Mouse (Mus musculus) brain, embryonic 14.5 days (tissue): ENCODE results near the gene Egln1. TPM values are rescaled to one million over a fixed set of nuclear protein-coding genes. Genes with fewer than 3 reads are reported as not detected.

Source experiments
- DNase-seq: peaks from one replicate; pipeline ENCODE4 v3.0.0-alpha.2; 2011; ENCODE audit warnings: low read depth
- CTCF ChIP-seq: fragments of 200-500 bp; IDR thresholded peaks from 2 replicates; pipeline ENCODE4 v1.5.1; 2012; ENCODE audit warnings: inconsistent platforms, mild to moderate bottlenecking, moderate library complexity, borderline replicate concordance; ENCODE audit not compliant: insufficient read depth, insufficient read length; ENCODE audit errors: extremely low read depth
- POLR2A ChIP-seq: fragments of 200-500 bp; IDR thresholded peaks from 2 replicates; pipeline ENCODE4 v1.6.1; 2012; ENCODE audit warnings: mild to moderate bottlenecking, inconsistent platforms, borderline replicate concordance; ENCODE audit not compliant: poor library complexity, insufficient read depth, insufficient read length, severe bottlenecking; ENCODE audit errors: extremely low read depth
- polyA plus RNA-seq: library from polyadenylated mRNA; depleted of rRNA; stranded (reverse); fragments of >200 nt; gene quantifications from 2 replicates; pipeline ENCODE4 v1.2.3, GENCODE M21; 2012

Gene Egln1
- polyA plus RNA-seq, 1 experiment, result 58.9 TPM

GRCm38 (mm10) chr8:124922490-124923089 lies 26.5 kb downstream of the Egln1 start:
- DNase-seq, result no peak
- no peak for TF ChIP-seq POLR2A
- TF ChIP-seq CTCF, result no peak

- no peak for DNase-seq
- TF ChIP-seq POLR2A (no peak), CTCF (no peak)
Observed at GRCm38 (mm10) chr8:124921369-124922279, 27.5 kb downstream of the Egln1 start.

GRCm38 (mm10) chr8:124917741-124918484 lies 31.2 kb downstream of the Egln1 start:
- TF ChIP-seq CTCF (no peak), POLR2A (no peak)
- DNase-seq, result no peak

- TF ChIP-seq POLR2A (no peak), CTCF (no peak)
- DNase-seq, result no peak
Observed at GRCm38 (mm10) chr8:124914061-124914460, 35.1 kb downstream of the Egln1 start.

- TF ChIP-seq POLR2A (no peak), CTCF (no peak)
- no peak for DNase-seq
Observed at GRCm38 (mm10) chr8:124911938-124912872, 36.9 kb downstream of the Egln1 start.

- TF ChIP-seq POLR2A, result no peak
- TF ChIP-seq CTCF, result no peak
- DNase-seq, result no peak
Observed at GRCm38 (mm10) chr8:124910349-124910748, 38.8 kb downstream of the Egln1 start.

- TF ChIP-seq CTCF (no peak), POLR2A (no peak)
- no peak for DNase-seq
Observed at GRCm38 (mm10) chr8:124909936-124910335, 39.2 kb downstream of the Egln1 start.

- DNase-seq, result no peak
- TF ChIP-seq CTCF (no peak), POLR2A (no peak)
Observed at GRCm38 (mm10) chr8:124905482-124905881, 43.6 kb downstream of the Egln1 start.

- TF ChIP-seq CTCF, result no peak
- no peak for TF ChIP-seq POLR2A
- DNase-seq, result no peak
Observed at GRCm38 (mm10) chr8:124903198-124903597, 45.9 kb downstream of the Egln1 start.

- TF ChIP-seq POLR2A, result no peak
- TF ChIP-seq CTCF, result no peak
- no peak for DNase-seq
Observed at GRCm38 (mm10) chr8:124898251-124898905, 50.7 kb downstream of the Egln1 start.
